Mouse (Mus musculus): ENCODE measurements around the gene Il17f. TPM values are rescaled to one million over a fixed set of nuclear protein-coding genes. Genes with fewer than 3 reads are reported as not detected.
A peak's percentile ranks its signal among the peaks of the same experiment; 100 is the strongest.
"Not testable (repeated sequence)": the region's sequence is repeated elsewhere in the genome, so short reads cannot be mapped to it uniquely, and the experiment has no call there.

The Il17f gene
- total RNA-seq, 1 experiment from 2014 or later: not detected

DNA sequence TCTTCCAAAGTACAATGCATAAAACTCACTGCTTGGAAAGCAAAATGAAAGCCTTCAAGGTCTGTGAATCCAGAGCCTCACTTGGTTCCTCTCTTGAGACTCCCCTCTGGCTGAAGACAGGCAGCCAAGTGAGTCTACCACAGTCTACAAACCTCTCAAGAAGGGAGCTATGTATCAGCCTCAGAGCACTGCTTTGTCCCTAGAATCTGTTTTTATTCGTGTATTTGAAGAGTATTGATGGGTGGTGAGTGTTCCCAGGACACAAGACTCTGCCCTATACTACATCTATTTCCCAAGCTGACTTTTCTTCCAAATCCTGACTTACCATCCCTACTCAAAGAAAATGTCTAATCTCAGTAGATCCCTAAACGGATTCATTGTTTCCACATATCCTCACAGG lies 12.1 kb downstream of the Il17f start:
- no peak for DNase-seq

DNA sequence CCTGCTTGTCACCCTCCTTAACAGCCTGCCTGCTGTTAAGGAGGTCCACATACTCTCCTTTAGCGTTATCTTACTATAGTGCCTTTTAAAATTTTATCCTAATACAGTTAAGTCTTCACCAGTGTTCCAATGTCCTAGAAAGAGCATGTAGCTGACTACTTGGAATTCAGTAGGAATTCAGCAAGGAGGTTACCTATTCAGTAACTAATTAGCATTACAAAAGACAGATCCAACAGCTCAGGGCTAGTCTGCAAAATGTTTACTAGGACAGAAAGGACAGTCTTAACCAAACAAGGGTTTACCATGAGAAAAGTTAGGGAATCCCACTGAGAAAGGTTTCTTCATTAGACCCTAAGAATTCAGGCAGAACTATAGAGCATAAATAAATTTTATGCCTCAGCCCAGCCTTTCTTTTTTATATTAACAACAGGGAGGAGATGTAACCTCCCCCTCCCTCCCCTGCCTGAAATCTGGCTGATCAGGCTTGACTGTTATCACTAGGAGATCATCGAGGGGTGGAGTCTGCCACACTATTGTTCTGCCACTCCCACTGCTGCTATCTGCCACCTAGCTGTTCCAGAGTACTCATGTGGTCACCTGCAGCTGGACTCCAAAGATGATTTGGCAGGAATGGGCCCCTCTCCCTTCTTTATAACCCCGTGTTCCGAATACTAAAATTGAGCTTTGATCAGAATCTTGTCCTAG lies 16.2 kb downstream of the Il17f start:
- DNase-seq: not testable (repeated sequence)

DNA sequence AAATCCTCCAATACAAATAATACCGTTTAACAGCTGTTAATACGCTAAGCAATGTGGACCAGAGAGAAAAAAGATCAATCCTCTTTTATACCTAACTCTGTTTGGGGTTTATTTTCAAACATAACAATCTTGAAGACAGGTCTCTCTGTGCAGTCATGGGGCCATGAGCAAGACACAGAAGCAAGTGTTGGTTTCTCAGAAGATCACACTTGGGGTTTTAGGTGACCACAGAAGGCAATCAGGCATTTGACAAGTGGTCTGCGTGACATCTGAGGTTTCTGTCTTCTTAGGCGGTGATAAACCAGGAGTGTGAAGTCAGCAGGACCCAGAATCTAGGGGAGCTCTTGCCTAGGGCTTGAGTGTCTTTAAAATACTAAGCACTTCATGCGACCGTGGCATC lies 23.9 kb downstream of the Il17f start:
- DNase-seq: no peak

DNA sequence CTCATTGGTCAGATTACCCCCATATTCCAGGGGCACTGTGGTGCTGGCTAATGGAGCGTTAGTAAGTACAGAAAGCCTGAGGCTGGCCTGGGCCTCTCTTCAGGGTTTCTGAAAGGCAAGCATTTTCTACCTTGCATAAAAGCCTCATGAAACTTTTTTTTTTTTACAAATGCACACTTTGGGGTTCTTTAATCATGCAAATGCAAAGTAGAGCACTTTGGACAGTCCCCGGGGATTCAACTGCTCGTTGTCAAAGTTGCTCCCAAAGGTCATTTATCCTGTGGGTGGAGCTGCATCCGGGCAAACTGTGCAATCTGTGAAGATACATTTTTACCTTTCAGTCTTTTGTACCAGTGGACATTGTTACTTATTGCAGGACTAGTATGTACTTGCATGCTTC lies 29.0 kb downstream of the Il17f start:
- DNase-seq: no peak

DNA sequence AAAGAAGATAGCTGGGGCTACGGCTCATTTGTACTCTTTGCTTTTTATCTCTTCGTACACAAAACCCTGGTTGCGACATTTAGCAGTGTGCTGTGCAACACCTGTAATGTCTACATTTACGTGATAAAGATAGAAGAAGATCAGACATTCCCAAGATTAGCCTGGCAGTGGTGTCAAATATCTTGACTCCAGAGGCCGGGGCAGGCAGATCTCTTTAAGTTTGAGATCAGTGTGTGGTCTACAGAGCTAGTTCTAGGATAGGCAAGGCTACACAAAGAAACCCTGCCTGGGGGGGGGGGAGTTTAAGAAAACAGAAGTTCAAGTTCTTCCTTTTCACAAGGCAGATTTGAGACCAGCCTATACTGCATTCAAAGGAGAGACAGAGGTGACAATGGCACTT lies 30.1 kb downstream of the Il17f start:
- DNase-seq: no peak

DNA sequence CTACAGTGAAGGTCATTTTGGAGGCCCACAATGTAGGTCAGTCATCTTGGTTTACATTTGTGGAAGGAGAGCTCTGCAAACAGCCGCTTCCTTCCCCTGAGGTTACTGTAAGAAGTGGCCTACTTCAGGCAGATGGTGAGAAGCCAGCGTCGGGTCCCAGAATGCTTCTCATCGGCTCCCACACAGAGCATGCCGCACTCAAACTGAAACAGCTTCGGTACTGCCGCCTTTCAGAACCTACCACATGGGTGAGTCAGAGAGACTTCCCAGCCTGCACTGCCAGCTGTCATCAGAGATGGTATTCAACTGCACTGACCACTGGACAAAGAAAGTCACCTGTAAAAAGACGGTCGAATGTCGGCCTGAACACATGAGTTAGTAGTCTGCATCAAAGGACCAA lies 30.6 kb downstream of the Il17f start:
- peak; percentile 9 for DNase-seq

DNA sequence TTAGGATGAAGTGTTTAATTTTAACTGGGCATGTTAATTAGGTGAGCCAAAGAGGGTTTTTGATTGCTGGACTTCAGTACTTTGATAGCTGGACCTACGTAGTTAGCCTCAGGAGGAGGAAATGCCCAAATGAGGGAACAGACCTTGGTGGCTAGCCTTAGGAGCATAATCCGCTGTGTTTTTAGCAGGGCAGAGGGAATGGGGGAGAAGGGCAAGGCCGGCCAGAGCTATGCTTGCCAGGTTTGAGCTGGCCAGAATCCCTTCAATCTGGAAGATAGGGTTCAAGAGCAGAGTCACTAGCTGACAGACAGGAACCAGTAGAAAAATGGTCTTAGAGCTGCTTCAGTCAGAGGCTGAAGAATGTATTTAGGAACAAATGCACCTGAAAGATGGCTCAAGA lies 32.8 kb downstream of the Il17f start:
- peak; percentile 27 for DNase-seq

DNA sequence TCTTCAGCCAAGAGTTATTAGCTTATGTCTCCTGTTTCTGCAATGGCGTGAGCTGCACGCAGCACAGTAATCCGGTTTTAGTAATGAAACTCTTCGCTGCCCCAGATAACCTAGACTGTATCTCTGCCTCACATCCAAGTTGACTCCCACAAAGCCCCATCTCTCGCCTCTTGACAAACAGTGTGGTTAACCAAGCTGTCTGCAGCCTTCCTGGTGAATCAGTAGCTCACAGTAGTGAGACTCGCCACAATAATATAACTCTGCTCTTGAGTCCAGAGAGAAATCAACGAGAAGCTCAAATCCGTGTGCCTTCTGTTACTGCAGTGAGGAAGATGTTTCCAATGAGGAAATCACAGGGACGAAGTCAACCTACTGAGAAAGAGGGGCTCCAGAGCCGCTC lies 36.0 kb downstream of the Il17f start:
- no peak for DNase-seq

DNA sequence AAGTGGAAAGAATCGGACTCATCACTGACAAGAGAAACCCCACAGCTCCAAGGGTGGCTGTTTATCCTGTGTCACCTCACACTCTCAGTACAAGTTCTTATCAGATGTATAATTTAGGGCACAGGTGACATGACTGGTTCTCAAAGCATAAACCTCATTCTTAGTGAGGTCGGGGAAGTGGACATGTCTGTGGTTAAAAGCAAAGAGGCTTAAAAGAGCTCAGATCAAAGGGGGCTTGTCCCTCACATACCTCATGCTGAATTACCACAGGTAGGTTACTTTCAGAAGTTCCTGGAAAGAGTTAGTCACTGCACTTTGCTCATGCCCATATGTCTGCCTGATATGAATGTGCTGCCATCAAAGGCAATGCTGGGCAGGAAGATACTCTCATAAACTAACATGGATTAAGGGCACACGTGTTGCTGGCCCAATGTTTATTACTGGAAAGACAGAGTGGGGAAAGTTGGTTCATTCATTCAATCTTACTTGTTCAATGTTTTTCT lies 49.9 kb downstream of the Il17f start:
- DNase-seq: no peak

DNA sequence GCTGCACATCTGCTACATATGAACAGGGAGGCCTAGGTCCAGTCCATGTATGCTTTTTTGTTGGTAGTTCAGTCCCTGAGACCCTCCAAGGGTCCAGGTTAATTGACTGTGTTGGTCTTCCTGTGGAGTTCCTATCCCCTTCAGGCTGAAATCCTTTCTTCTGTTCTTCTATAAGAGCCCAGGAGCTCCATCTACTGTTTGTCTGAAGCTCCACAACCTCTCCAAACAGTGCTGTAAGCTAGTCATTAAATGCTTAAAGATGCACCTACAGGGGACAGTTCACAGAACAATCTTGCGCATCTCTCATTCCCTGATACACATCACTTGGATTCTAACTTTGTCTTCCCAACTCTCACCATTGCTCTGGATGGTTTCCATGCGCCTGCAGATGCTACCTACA lies 51.9 kb downstream of the Il17f start:
- no peak for DNase-seq

DNA sequence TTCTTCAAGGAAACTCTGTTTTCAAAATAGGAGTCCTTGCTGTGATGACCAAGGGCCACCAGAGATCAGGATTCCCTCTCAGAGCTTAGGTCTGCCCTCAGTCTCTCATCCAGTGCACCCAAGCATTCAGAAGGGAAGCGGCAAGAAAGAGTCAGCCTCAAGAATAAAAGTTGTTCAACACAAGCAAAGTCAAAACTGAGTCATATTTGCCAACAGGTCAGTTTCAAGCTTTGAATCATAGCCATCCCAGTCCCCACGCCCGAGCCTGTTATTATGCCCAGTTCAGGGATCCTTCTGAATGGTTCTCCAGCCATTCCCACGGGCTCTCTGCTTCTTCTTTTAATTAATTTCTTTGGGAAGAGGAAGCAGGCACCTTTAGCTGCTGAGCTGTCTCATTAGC lies 53.8 kb downstream of the Il17f start:
- no peak for DNase-seq

DNA sequence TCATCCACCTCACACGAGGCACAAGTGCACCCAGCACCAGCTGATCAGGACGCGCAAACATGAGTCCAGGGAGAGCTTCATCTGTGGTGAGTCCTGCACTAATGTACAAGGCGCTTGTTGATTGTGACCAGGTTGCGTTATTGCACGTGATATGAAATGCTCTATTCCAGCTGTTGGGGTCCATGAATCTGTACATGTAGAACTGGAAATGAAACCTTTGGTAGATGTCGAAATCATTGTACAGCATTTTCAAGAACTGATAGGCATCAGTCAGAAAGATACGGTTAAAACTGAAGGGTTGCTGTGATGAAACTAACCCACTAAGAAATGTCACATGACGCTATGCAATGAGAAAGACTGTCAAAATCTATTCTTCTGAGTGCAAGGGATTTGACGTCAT lies 59.5 kb downstream of the Il17f start, which contains the start of gene Il17a:
Gene Il17a, plus strand, starts transcription at position 3 of the 400 bp plus-strand sequence.
- DNase-seq: no peak

Other genes starting within 250 kb of the Il17f start
- gene Pkhd1, start 172.6 kb downstream of the Il17f start, total RNA-seq (2021): 0.04 and 0.78 TPM in 2 replicates
- gene Il17a, start 59.7 kb downstream of the Il17f start, total RNA-seq (2021): not detected in 2 replicates
- gene Mcm3, start 29.7 kb upstream of the Il17f start, total RNA-seq (2021): 35.1 and 41.6 TPM in 2 replicates
- gene Paqr8, start 100.0 kb upstream of the Il17f start, total RNA-seq (2021): 25.6 and 27.5 TPM in 2 replicates
- 1.7 and 1.9 TPM in 2 replicates for gene Efhc1, start 161.0 kb upstream of the Il17f start, total RNA-seq (2021)